Mouse (Mus musculus) olfactory bulb, adult 2 months (tissue): ENCODE data around the gene Tcte2.

Source experiments
- CTCF ChIP-seq: fragments of 200-500 bp; IDR thresholded peaks from 2 replicates; pipeline ENCODE4 v1.5.1; 2012; ENCODE audit warnings: low read depth, mild to moderate bottlenecking, low read length, moderate library complexity; ENCODE audit not compliant: insufficient read depth
- POLR2A ChIP-seq: fragments of 200-500 bp; IDR thresholded peaks from 2 replicates; pipeline ENCODE4 v1.6.1; 2012; ENCODE audit warnings: mild to moderate bottlenecking, low read depth, low read length, moderate library complexity; ENCODE audit not compliant: insufficient read depth

DNA sequence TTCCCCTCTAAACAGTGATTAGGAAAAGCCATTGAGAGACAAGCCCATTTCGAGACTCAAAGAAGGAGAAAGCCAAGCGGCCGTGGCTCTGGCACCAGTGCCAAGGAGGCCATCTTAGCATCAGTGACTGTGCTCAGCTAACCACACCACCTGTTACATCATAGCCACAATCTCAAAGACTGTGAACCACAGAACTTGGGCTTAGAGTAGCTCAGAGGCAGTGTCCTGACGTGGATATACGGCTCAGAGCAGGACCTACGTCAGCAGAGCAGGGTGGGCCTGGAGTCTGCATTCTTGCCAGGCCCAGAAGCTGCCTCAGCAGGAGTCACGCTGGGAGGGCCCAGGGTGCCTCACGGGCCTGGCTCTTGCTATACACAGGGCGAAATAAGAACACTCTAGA, 46.1 kb downstream of the Tcte2 start:
- TF ChIP-seq POLR2A (no peak), CTCF (no peak)
